Mouse (Mus musculus) erythroblast, adult 5-6 weeks (primary cell): ENCODE results near the gene Wbp1l. TPM values are rescaled to one million over a fixed set of nuclear protein-coding genes. Genes with fewer than 3 reads are reported as not detected.
"Not testable (repeated sequence)": the region's sequence is repeated elsewhere in the genome, so short reads cannot be mapped to it uniquely, and the experiment has no call there.

Experiments used
- ATAC-seq: replicated peaks from 2 replicates; pipeline ENCODE4 v1.8.0; 2016; ENCODE audit warnings: moderate number of reproducible peaks, mild to moderate bottlenecking, moderate TSS enrichment, inconsistent platforms; ENCODE audit not compliant: poor library complexity, low FRiP score, severe bottlenecking
- total RNA-seq, 2 experiments: library from RNA; stranded (forward) in 1 of 2; stranded (reverse) in 1 of 2; fragments of 150-400 nt in 1 of 2; fragments of 200-764, 138-1000 nt in 1 of 2; gene quantifications; 2 replicates each; pipeline versions ENCODE4 v1.2.3 to v1.2.4; 2015 to 2017; ENCODE audit warnings: low replicate concordance in 2 of 2

Wbp1l gene
- total RNA-seq (2015; ENCODE audit: low replicate concordance) (5.2 and 7.9 TPM in 2 replicates), total RNA-seq (2017; ENCODE audit: low replicate concordance) (8.2 and 9.8 TPM in 2 replicates)

GRCm38 (mm10) chr19:46598720-46599252, at the start of gene Wbp1l:
Gene Wbp1l, plus strand, starts transcription at chr19:46599084.
- peak; percentile 97 for ATAC-seq

- ATAC-seq, result no peak
Measured at GRCm38 (mm10) chr19:46550385-46550784, 48.5 kb upstream of the Wbp1l start.

- no peak for ATAC-seq
Measured at GRCm38 (mm10) chr19:46552496-46552895, 46.4 kb upstream of the Wbp1l start.

DNA sequence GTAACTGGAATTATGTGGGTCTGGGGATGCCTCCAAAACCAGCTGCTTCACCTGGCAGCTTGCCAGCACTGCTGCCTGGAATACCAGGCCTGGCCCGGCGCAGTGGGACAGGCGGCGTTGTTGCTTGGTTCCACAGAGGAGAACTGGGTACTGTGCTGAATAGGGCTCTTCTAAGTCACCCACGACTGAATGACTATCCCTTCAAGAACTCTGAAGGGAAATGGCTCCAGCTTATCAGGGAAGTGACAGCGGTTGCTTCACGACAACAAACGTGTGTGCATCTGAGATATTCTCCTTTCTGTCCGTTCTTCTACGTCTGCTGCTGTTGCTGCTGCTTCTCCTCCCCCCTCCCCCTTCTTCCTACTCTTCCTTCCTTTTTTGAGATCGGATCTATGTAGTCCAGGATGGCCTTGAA, 45.3 kb upstream of the Wbp1l start:
- ATAC-seq, result peak; percentile 90

DNA sequence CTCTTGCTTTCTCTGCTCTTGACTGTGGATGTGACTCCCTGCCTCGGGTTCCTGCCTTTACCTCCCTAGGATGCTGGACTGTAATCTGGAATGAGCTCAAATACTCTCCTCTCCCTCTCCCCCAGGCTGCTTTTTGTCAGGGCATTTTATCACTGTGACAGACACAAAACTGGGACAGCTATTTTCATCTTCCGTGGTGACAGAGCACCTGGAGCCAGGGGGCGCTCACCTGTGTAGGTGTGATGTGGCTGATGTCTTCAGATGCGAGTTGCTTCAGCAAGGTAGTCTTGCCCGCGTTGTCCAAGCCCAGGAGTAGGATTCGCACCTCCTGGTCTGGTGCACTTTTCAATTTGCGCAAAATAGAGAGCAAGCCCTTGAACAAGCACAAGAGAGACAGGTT, 40.9 kb upstream of the Wbp1l start:
- no peak for ATAC-seq

- ATAC-seq, result no peak
Measured at GRCm38 (mm10) chr19:46558631-46559030, 40.3 kb upstream of the Wbp1l start.

DNA sequence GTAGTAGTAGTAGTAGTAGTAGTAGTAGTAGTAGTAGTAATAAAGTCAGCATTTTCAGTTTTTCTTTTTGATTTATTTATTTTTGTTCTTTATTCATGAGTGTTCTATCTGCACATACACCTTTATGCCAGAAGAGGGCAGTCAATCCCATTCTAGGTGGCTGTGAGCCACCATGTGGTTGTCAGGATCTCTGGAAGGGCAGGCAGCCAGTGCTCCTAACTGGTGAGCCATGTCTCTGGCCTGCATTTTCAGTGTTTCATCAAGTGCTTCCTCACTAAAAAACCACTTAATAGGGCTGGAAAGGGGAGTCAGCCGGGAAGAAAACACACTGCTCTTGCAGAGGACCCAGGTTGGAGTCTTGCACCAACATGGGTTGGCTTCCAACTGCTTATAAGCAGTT, 36.8 kb upstream of the Wbp1l start:
- peak; percentile 79 for ATAC-seq

- ATAC-seq, result no peak
Measured at GRCm38 (mm10) chr19:46562581-46563515, 36.0 kb upstream of the Wbp1l start.

DNA sequence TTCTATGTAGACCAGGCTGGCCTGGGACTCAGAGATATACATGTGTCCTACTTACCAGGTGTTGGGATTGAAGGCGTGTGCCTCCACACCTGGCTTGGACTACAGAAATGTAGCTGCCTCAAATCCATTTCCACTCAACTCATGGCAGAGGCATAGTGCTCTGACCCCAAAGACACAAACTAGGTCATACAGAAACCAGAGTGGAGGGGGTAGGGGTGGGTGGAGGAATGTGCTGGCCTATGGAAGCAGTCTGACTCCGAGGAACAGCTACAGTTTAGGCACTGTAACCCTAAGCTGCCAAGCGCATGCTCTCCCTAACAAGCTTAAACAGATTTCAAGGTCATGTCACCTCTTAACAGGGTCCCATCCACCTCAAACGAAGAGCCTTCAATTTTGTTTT, 35.3 kb upstream of the Wbp1l start:
- no peak for ATAC-seq

DNA sequence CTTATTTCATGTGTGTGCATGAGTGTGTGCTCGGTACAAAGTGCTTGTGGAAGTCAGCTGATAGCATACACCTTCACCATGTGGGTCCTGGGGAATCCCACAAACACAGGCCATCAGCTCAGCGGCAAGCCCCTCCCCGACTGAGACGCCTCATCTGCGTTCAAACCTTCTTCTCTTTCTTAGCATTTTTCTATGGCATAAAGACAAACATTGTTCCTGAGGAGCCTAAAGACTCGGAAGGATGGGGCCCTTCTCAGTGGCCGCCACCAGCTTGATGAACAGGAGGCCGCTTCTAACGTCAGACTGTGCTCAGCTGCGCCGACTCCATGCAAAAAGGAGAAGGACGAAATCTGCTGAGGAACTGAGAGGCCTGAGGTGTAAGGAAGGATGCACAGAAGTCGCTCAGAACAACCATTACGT, 34.8 kb upstream of the Wbp1l start:
- ATAC-seq, result no peak

DNA sequence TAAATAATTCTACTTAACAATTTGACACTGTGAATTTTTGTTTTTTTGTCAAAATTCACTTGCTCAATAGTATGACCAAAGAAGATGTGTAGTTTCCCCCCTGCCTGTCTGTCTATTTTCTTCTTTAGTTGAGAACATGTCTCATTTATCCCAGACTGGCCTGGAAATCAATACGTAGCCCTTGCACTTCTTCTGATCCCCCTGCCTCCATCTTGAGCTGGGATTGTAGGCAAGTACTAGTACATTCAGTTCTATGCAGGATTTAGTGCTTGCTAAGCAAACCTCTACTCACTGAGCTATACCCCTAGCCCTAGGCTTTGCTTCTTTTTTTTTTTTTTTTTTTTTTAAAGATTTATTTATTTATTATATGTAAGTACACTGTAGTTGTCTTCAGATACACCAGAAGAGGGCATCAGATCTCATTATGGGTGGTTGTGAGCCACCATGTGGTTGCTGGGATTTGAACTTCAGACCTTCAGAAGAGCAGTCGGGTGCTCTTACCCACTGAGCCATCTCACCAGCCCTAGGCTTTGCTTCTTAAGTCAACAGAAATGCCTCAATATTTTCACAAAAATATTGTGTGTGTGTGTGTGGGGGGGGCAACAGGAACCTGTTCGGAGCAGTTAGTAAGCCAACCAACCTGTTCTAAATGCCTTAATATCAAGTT, 27.5 kb upstream of the Wbp1l start:
- ATAC-seq, result not testable (repeated sequence)

DNA sequence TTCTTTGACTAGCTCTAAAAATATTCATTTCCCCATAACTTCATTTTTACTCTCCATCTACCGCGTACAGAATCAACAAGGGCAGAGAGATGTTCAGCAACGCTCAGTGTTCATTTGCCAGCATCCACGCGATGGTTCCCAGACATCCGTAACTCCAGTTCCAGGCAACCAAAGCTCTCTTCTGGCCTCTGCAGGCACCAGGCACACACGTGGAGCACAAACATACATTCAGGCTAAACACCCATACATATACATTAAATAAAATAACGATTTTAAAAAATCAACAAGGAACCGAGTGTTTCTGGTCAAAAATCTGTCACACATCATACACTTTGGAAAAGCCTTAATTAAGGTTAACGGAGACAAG, 27.0 kb upstream of the Wbp1l start:
- ATAC-seq, result no peak

DNA sequence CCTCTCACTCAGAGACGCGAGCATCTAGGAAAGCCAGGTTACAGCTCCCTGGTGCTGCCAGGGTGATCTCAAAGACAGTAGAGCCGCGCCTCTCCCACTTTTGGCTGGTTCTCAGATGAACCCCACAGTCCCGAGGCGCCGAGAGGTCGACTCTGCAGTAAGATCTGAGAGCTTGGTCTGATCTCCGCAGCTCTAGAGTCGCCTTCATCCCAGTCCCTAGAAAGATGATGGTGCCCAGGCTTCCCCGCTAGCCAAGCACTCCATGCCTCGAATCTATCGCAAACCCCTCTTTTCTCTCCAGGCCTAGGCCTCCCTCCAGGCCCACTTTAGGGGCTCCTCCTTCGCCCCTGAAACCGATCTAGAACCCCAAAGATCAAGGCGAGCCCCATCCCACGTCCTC, 26.3 kb upstream of the Wbp1l start:
- peak; percentile 47 for ATAC-seq

DNA sequence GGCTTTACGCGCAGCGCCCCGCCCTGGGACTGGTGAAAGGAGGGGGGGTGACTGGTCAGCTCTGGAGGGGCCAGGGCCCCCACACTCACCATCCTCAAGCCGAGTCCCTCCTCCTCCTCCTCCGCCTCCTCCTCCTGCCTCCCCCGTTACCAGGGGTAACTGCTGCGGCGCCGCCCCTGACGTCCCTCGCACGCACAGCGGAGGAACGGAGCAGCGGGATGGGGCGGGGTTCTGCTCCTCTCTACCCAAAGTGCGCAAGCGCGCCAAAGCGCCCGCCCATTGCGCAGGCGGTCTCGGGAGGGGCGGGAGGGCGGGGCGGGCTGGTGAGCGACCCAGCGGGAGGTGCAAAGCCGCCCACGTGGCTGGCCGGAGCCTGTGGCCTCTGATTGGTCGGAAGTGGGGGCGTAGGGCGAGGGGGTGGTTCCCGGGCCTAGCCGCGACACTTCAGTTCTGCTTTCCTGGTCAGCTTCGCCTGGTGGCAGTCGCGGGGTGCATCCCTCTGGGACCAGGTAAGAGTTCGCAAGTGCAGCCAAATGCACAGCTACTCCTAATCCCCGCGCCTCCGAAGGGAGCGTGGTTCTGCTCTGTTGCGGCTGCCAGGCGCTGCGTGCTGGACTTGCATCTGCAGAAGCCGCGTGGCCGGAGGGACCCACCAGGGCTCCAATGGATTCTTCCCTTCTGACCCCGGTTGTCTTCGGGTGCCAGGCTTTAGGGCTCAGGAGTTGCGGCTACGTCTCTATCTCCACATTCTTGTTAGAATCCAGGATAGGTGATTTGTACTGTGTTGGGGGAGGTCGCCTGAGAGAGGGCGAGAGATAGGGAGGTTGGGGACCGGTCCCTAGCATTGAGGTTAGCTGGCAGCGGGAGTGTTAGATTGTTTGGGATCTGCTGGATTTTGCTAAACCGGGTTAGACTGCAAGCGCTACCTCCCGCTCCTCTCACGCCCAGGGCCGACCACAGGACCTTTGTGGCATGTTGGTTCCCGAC, 25.6 kb upstream of the Wbp1l start, which contains the start of the genes Arl3 and Sfxn2:
TSS of gene Arl3 (minus strand) at position 248 of the 987 bp plus-strand sequence.
TSS of gene Sfxn2 (plus strand) at position 415 of the 987 bp plus-strand sequence.
- peak; percentile 96 for ATAC-seq

DNA sequence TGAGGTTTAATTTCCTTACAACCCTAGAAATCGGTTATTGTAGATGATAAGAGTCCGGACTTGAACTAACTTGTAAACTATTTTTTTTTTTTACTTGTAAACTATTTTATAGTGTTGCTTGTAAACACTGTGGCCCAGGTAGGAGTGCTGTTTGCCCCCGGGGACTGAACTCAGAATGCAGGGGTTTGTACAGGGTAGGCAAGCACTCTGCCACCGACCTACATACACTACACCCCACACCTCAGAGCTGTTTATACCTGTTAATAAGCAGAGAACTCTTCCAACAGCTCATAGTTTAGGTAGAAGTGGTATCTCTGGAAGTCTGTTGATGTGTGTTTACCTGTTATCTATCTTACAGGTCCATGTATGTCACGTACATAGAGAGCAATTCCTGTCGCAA, 24.9 kb upstream of the Wbp1l start:
- no peak for ATAC-seq

DNA sequence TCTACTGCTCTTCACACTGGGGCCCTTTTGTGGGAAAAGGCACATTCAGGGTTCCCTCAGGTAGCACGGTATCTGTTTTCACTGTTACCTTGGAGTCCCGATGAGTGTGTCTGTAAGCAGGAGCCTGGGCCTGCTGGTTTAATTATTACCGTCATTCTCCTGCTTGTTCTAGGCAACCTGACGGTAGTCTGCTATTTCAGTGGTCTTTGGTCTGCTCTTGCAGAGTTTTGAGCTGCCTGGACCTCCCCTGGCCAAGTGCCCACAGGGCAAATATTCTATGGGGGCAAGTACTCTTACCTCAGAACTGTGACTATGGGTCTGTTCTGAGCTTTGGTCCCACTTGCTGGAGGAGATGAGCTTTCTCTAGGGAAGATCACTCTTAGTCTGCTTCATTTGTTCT, 23.7 kb upstream of the Wbp1l start:
- no peak for ATAC-seq

- ATAC-seq, result peak; percentile 81
Measured at GRCm38 (mm10) chr19:46587823-46588508, 10.9 kb upstream of the Wbp1l start.

DNA sequence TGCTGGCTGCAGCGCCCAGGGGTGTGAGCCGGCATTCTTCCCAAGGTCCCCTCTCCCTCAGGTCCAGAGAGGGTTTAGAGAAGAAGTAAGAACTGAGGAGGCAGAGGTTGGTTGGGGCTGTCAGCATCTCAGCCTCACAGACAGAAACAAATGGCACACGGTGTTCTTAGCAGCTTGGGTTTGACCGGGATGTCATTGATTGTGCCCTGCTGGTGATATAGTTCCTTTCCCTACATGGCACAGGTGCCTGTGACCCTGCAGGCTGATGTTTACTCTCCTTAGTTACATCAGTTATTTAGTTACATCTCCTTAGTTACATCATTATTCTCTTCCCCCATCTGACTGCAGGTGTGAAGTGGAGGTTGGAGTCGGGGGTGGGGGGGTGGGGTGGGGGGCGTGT, 7.3 kb upstream of the Wbp1l start:
- no peak for ATAC-seq
